Mouse (Mus musculus) Muller cell, postnatal 12 days (primary cell): ENCODE results near the gene Lrp2bp.

ENCODE experiments used
- DNase-seq: peaks from one replicate; pipeline ENCODE4 v3.0.0-alpha.2; 2015; ENCODE audit errors: inconsistent ontology term

The Lrp2bp gene

GRCm38 (mm10) chr8:46024392-46024791, 25.3 kb downstream of the Lrp2bp start:
- DNase-seq: no peak

- no peak for DNase-seq
These were observed 37.1 kb downstream of the Lrp2bp start for GRCm38 (mm10) chr8:46036217-46036616.

GRCm38 (mm10) chr8:46039666-46040065, 40.6 kb downstream of the Lrp2bp start:
- DNase-seq: no peak

- no peak for DNase-seq
These were observed 41.2 kb downstream of the Lrp2bp start for GRCm38 (mm10) chr8:46040260-46040659.

GRCm38 (mm10) chr8:46072798-46073197, 73.7 kb downstream of the Lrp2bp start:
- DNase-seq: no peak

GRCm38 (mm10) chr8:46073540-46074140, 74.5 kb downstream of the Lrp2bp start:
- DNase-seq: no peak

- no peak for DNase-seq
These were observed 76.1 kb downstream of the Lrp2bp start for GRCm38 (mm10) chr8:46075223-46075622.

GRCm38 (mm10) chr8:46078866-46079265, 79.8 kb downstream of the Lrp2bp start:
- no peak for DNase-seq
